Mouse (Mus musculus): ENCODE results near the gene Pcsk1.

GRCm38 (mm10) chr13:75063947-75064346, 25.7 kb upstream of the Pcsk1 start:
- TF ChIP-seq CTCF (IDR thresholded peaks at IDR 0.05) (no peak), EP300 (IDR thresholded peaks at IDR 0.05) (no peak)
